Mouse (Mus musculus): ENCODE data around the gene Slc9a8.

Gene Slc9a8

GRCm38 (mm10) chr2:167449331-167450275 is 28.1 kb downstream of the Slc9a8 start:
- DNase-seq (ENCODE audit: low spot score in 2 of 2): no peak

GRCm38 (mm10) chr2:167450647-167451046 is 29.1 kb downstream of the Slc9a8 start:
- DNase-seq (ENCODE audit: low spot score in 2 of 2): no peak

- no peak for DNase-seq (ENCODE audit: low spot score in 2 of 2)
These were observed 32.3 kb downstream of the Slc9a8 start for GRCm38 (mm10) chr2:167453814-167454213.

- DNase-seq (ENCODE audit: low spot score in 2 of 2): no peak
These were observed 35.0 kb downstream of the Slc9a8 start for GRCm38 (mm10) chr2:167456361-167457020.

- no peak for DNase-seq (ENCODE audit: low spot score in 2 of 2)
These were observed 35.7 kb downstream of the Slc9a8 start for GRCm38 (mm10) chr2:167457213-167457612.

- DNase-seq (ENCODE audit: low spot score in 2 of 2): no peak
These were observed 37.0 kb downstream of the Slc9a8 start for GRCm38 (mm10) chr2:167458548-167458947.

- no peak for DNase-seq (ENCODE audit: low spot score in 2 of 2)
These were observed 37.8 kb downstream of the Slc9a8 start for GRCm38 (mm10) chr2:167459071-167459865.

- peak; percentile 28 to 60 for DNase-seq (ENCODE audit: low spot score in 2 of 2)
These were observed 41.4 kb downstream of the Slc9a8 start for GRCm38 (mm10) chr2:167462954-167463353.

- no peak for DNase-seq (ENCODE audit: low spot score in 2 of 2)
These were observed 42.3 kb downstream of the Slc9a8 start for GRCm38 (mm10) chr2:167463802-167464201.

- no peak for DNase-seq (ENCODE audit: low spot score in 2 of 2)
These were observed 44.4 kb downstream of the Slc9a8 start for GRCm38 (mm10) chr2:167465951-167466350.

GRCm38 (mm10) chr2:167467214-167467613 is 45.7 kb downstream of the Slc9a8 start:
- no peak for DNase-seq (ENCODE audit: low spot score in 2 of 2)

- DNase-seq (ENCODE audit: low spot score in 2 of 2): no peak
These were observed 46.9 kb downstream of the Slc9a8 start for GRCm38 (mm10) chr2:167468444-167468843.

- DNase-seq (ENCODE audit: low spot score in 2 of 2): no peak
These were observed 49.1 kb downstream of the Slc9a8 start for GRCm38 (mm10) chr2:167470611-167471010.

- DNase-seq (ENCODE audit: low spot score in 2 of 2): no peak
These were observed 50.1 kb downstream of the Slc9a8 start for GRCm38 (mm10) chr2:167471585-167471984.

GRCm38 (mm10) chr2:167474218-167474617 is 52.7 kb downstream of the Slc9a8 start:
- no peak for DNase-seq (ENCODE audit: low spot score in 2 of 2)

- DNase-seq (ENCODE audit: low spot score in 2 of 2): no peak
These were observed 54.1 kb downstream of the Slc9a8 start for GRCm38 (mm10) chr2:167475596-167475995.

GRCm38 (mm10) chr2:167476200-167476688 is 54.7 kb downstream of the Slc9a8 start:
- DNase-seq (ENCODE audit: low spot score in 2 of 2): no peak

- DNase-seq (ENCODE audit: low spot score in 2 of 2): no peak
These were observed 55.2 kb downstream of the Slc9a8 start for GRCm38 (mm10) chr2:167476762-167477161.

GRCm38 (mm10) chr2:167478128-167478527 is 56.6 kb downstream of the Slc9a8 start:
- no peak for DNase-seq (ENCODE audit: low spot score in 2 of 2)

GRCm38 (mm10) chr2:167479501-167479900 is 58.0 kb downstream of the Slc9a8 start:
- DNase-seq (ENCODE audit: low spot score in 2 of 2): no peak

GRCm38 (mm10) chr2:167482681-167483080 is 61.2 kb downstream of the Slc9a8 start:
- no peak for DNase-seq (ENCODE audit: low spot score in 2 of 2)

All from urinary bladder, adult 18-20 months (tissue).